Mouse (Mus musculus) CH12.LX (cell line): Measurements from ENCODE around the gene Rtn1.

Experiments
- CTCF ChIP-seq, 2 experiments: IDR thresholded peaks in 1 of 2; conservative IDR thresholded peaks in 1 of 2; 2 replicates each; pipeline ENCODE4 v1.5.1; 2011 to 2012; ENCODE audit warnings: low read depth in 2 of 2, low read length in 2 of 2, improper control_type of control experiment in 1 of 2, inconsistent platforms in 1 of 2, mild to moderate bottlenecking in 1 of 2, moderate library complexity in 1 of 2
- ELF1 ChIP-seq: IDR thresholded peaks from 2 replicates; pipeline ENCODE4 v1.6.1; 2014; ENCODE audit warnings: low read depth, mild to moderate bottlenecking, inconsistent platforms, low read length, improper control_type of control experiment
- EP300 ChIP-seq: IDR thresholded peaks from 2 replicates; pipeline ENCODE4 v1.6.1; 2011; ENCODE audit warnings: low read length, improper control_type of control experiment
- GABPA ChIP-seq: IDR thresholded peaks from 2 replicates; pipeline ENCODE4 v1.6.1; 2012; ENCODE audit warnings: low read depth, low read length, improper control_type of control experiment, inconsistent platforms; ENCODE audit not compliant: insufficient replicate concordance
- HCFC1 ChIP-seq: IDR thresholded peaks from 2 replicates; pipeline ENCODE4 v1.6.1; 2012; ENCODE audit warnings: low read depth, mild to moderate bottlenecking, inconsistent platforms, low read length, improper control_type of control experiment
- MAFK ChIP-seq: IDR thresholded peaks from 2 replicates; pipeline ENCODE4 v1.6.1; 2011; ENCODE audit warnings: low read length, improper control_type of control experiment; ENCODE audit not compliant: insufficient replicate concordance
- MXI1 ChIP-seq: IDR thresholded peaks from 2 replicates; pipeline ENCODE4 v1.6.1; 2011; ENCODE audit warnings: mild to moderate bottlenecking, low read depth, low read length, improper control_type of control experiment
- POLR2A ChIP-seq: IDR thresholded peaks from 2 replicates; pipeline ENCODE4 v1.6.1; 2011; ENCODE audit warnings: low read depth, mild to moderate bottlenecking, improper control_type of control experiment, low read length

DNA sequence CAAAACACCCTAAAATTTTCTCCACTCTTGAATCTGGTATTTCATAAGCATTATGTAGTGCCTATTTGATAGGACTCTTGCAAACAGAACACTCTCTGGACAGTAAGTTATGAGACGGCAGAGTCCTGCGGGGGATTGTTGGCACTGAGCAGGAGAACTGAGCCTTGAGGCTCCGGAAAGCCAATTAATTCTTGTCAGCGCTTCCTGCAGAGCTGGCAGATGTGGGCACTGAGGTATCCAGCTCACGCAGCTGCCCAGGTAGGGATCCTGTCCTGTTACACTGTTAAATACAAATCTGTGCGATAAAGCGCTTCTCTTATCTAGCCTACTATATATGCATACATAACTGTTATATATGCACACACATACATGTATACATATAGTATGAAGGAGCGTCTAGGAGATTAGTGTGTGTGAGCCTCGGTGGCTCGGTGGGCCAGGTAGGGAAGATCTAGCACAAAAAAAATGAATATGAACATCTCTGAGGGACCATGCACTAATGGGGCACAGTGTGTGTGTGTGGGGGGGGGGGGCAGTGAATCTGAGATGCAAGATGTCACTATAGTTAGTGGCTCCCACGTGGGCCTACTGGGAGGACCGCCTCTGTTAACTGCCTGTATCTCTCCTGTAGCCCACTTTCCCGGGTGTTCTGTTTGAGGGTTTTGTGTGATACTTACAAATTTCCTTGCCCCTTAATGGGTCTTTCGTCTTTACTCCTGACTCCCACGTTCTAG, 93.0 kb downstream of the Rtn1 start:
- TF ChIP-seq POLR2A (no peak), CTCF (conservative IDR thresholded peaks at IDR 0.05 in 1 of 2, IDR thresholded peaks at IDR 0.05 in 1 of 2; ENCODE audit: low read depth in 2 of 2, low read length in 2 of 2) (no peak), MAFK (no peak), HCFC1 (no peak), EP300 (no peak), GABPA (no peak), ELF1 (no peak), MXI1 (no peak)
